Mouse (Mus musculus) left cerebral cortex, postnatal 14 days (tissue): ENCODE data around the gene Chchd5. TPM values are rescaled to one million over a fixed set of nuclear protein-coding genes. Genes with fewer than 3 reads are reported as not detected.

Experiments used
- DNase-seq, 2 experiments: peaks; one replicate each; pipeline ENCODE4 v3.0.0; 2021 to 2022; ENCODE audit warnings: low spot score in 2 of 2, mixed read lengths in 1 of 2
- intact Hi-C: fragments of 180-260 bp; cut with DNase I; formaldehyde crosslinking; loops from one replicate; pipeline ENCODE4 v1.15.1; 2025
- long read RNA-seq, 2 experiments: library from polyadenylated mRNA; stranded (forward); transcript quantifications; one replicate each; pipeline ENCODE4 v2.0.0; 2021
- total RNA-seq, 2 experiments: library from RNA; stranded (reverse); gene quantifications; 2 replicates each; pipeline ENCODE4 v1.2.3; 2021

Chchd5 gene
- 10 to 100 TPM; 10.4 to 10.5 TPM for total RNA-seq
- long read RNA-seq, experiment 1, transcript Chchd5-201 (4 exons, 1,325 nt): major isoform, 9 of 12 reads
- long read RNA-seq, experiment 1, partial matches to known transcripts: 1 of 12 reads
- long read RNA-seq, experiment 1, other reads (novel, unspliced or antisense): 0 of 12 reads
- long read RNA-seq, experiment 2, transcript Chchd5-201 (4 exons, 1,325 nt): major isoform, 11 of 13 reads
- long read RNA-seq, experiment 2, partial matches to known transcripts: 1 of 13 reads
- long read RNA-seq, experiment 2, other reads (novel, unspliced or antisense): 0 of 13 reads

DNA sequence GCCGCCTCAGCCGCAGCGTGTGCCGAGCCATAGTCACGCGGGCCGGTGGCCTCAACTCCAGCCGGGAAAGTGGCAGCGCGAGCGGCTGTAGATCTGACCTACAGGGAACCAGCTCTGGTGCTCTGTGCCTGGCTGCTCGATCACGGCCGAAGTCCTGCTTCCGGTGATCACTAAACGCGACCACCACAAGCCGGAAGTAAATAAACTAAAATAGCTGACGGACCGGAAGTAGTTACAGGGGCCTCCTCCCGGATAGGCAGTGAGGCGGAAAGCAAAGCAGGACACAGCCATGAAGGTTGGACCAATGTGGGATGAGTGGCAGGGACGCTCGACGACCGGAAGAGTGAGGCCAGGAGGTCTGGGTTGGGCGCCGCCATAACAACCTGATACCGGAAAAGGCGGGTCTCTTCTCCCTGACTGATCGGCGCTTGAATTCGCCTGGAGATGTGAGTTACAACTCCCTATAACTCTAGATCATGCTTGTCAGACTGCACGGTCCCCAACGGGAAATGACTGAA is at the start of gene Chchd5:
TSS of gene Chchd5 (plus strand) at position 289 of the 518 bp plus-strand sequence.
- intact Hi-C loops: no loop called here
- DNase-seq: peak; percentile 93 to 98

DNA sequence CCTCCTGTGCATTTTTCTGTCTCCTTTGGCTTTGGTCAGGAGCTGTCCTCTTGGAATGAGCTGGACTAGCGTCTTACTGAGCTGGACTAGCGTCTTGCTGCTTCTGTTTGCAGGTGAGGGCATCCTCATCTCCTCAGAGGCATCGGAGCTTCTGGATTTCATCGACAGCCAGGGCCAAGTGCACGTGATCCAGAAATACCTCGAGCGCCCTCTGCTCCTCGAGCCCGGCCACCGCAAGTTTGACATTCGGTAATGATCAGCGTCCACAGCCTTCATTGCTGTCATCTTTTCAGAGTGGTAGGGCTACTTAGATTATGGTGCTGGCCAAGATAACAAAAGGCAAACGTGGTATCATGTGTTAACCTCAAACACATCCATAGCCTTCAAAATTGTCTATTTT is 48.4 kb upstream of the Chchd5 start:
- no peak for DNase-seq
- intact Hi-C loops: no loop called here

DNA sequence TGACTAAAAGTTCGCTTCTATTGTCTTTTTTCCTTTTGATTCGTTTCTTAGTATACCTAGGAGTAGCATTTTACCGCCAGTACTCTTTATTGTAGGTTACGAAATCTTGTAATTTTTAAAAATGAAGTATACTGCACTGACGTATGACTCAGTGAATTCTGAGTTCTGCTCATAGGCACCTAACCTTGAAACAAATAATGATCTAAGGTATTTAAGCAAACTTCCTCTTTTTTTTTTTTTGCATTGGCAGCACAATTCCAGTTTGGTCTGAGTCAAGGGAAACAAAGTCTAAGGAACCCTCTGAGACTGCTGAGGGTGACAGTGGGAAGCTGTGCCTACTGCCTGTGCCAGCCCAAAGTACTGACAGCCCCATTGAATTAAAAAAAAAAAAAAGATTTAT is 46.0 kb upstream of the Chchd5 start:
- intact Hi-C loops: no loop called here
- DNase-seq: no peak

GRCm38 (mm10) chr2:129084959-129085358 is 44.5 kb upstream of the Chchd5 start:
- no peak for DNase-seq
- intact Hi-C loops: no loop called here

GRCm38 (mm10) chr2:129087520-129087919 is 42.0 kb upstream of the Chchd5 start:
- intact Hi-C loops: no loop called here
- no peak for DNase-seq

DNA sequence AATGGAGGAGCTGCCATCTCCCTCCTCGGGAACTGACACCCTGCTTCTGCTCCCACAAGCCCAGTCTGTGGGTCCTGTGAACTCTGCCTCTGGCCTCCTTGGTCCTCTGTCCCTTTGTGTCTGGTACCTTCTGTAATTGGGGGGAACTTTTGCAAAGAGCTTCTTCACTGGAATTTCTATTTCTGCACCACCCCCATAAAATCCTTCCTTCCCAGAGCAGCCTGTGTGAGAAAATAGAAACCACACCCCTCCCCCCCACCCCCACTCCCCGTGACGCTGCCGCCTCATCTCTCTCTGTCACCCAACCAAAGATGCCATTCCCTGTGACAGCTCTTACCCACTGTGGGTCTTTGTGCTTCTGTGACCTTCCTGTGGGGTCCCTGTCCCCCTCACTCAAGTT is 39.1 kb upstream of the Chchd5 start:
- intact Hi-C loops: no loop called here
- DNase-seq: no peak

DNA sequence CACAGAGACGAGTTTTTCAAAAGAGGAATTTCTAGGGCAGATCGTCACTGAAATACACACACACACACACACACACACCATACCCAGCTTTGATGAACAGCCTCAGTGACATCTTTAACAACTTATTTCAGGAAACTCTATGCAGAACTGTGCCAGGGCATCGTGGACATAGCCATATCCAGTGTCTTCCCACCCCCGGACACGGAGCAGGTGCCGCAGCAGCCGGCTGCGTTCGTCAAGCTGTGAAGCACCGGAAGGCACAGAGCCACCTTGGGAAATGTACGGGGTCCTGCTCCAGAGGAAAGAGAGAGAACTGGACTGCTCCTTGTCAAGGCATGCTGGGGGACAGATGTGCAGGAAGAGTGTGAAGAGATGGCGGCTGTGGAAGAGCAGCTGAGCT is 36.7 kb upstream of the Chchd5 start:
- intact Hi-C loops: no loop called here
- DNase-seq: peak; percentile 32 to 54

DNA sequence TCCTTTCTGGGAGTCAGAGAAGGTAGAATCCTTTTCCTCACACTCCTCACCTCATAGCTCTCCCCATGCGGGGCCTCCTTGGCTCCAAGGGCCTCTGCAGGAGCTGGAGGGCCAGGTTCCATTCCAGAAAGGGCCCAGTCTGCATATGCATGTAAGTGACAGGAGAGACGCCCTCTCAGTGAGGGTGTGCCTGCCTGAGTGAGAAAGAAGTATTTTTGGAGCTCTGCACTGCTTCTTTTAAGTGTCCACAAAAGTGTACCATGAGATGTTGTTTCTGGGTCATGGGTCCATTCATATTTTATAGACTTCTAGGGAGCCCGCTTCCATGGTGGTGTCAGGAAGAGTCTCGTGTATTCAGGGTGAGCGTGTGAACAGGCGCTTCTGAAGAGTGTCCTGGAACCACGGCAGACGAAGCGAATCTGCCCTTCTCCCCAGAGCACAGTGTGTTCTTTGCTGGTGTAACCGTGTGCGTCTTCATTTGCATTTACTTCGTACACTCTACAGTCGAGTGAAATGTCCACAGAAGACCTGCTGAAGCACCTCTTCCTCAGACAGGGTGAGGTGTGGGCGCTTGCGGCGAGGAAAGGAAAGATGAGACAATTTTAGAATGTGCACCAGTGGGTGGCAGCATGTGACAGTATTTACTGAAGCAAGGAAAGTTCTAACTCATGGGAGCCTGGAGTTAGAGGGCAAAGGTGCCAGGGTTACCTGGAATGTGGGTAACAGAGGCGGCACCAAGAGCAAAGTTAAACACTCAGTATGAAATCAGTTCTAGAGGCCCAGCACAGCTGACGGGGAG is 35.4 kb upstream of the Chchd5 start:
- intact Hi-C loops: no loop called here
- peak; percentile 47 to 50 for DNase-seq

GRCm38 (mm10) chr2:129100784-129101310 is 28.7 kb upstream of the Chchd5 start, which contains the start of gene Polr1b:
Gene Polr1b (plus strand): TSS chr2:129100995.
- peak; percentile 90 to 94 for DNase-seq
- intact Hi-C loops: no loop called here

DNA sequence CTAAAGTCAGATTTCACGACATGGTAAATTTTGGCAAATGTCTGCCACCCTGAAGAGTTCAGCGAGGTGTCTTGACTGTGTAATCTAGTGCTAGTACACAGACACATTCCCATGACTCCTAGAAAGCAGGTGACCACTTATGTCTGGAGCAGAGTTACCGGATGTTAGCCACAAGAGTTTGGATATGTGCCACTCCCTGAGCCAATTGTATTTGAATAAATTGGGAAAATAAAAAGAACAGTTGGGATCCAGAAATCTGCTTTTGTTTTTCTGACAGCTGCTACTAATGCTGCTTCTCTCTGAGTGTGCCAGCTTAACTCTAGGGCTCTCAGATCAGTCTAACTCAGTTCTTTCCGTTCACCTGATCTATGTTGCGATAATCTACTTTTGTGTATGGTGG is 16.6 kb upstream of the Chchd5 start:
- intact Hi-C loops: loop anchor here (10.0 kb wide), 1 partner anchor 268 kb away; no protein-coding TSS in a partner anchor
- DNase-seq: no peak

GRCm38 (mm10) chr2:129115706-129116367 is 13.7 kb upstream of the Chchd5 start:
- intact Hi-C loops: loop anchor here (10.0 kb wide), 1 partner anchor 271 kb away; no protein-coding TSS in a partner anchor
- no peak for DNase-seq

GRCm38 (mm10) chr2:129116368-129116739 is 13.1 kb upstream of the Chchd5 start:
- DNase-seq: no peak
- intact Hi-C loops: loop anchor here (10.0 kb wide), 1 partner anchor 272 kb away; no protein-coding TSS in a partner anchor

- intact Hi-C loops: loop anchor here (10.0 kb wide), 1 partner anchor 273 kb away; no protein-coding TSS in a partner anchor
Observed at GRCm38 (mm10) chr2:129118061-129118460, 11.4 kb upstream of the Chchd5 start.

DNA sequence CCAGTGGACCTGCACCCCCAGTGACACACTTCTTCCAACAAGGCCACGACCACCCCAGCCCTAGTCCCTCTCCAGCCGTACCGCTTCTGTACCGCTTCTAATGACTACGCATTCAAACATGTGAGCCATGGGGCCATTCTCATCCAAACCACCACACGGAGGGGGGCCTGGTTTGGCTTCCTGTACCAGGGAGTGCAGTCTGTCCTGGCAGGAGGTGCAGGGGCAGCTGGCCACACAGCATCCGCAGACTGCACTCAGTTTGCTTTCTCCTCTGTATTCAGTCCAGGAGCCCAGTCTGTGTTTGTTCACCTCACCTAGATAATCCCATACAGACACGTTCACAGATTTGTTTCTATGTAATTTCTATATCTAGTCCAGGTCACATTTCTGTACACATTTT is 7.5 kb upstream of the Chchd5 start:
- intact Hi-C loops: no loop called here
- DNase-seq: no peak

More at GRCm38 (mm10) chr2:129118061-129118460, 11.4 kb upstream of the Chchd5 start:
- DNase-seq: no peak

GRCm38 (mm10) chr2:129129987-129130545 is 566 bp downstream of the Chchd5 start:
- intact Hi-C loops: loop anchor here (2.0 kb wide), 1 partner anchor 69 kb away; the partner anchor contains the start of gene Slc20a1
- no peak for DNase-seq

DNA sequence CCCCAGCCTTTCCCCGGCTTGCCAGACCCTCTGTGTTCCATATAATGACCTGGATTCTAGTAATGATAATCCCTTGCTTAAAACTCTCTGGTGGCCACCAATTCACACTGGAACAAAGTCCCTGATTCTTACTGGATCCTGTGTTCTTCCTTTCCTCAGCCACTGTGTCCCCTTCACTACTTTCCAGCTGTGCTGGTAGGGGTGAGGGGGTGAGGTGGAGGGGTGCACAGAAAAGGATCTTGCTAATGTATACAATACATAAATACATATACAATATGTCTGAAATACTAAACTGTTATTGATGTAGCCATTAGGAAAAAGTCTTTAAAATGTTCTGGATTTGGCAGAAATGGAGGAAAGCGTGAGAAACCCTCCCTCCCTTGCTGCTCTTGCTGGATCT is 1.3 kb downstream of the Chchd5 start:
- DNase-seq: no peak
- intact Hi-C loops: loop anchor here (2.0 kb wide), 1 partner anchor 68 kb away; the partner anchor contains the start of gene Slc20a1

GRCm38 (mm10) chr2:129132231-129132630 is 2.7 kb downstream of the Chchd5 start:
- intact Hi-C loops: no loop called here

DNA sequence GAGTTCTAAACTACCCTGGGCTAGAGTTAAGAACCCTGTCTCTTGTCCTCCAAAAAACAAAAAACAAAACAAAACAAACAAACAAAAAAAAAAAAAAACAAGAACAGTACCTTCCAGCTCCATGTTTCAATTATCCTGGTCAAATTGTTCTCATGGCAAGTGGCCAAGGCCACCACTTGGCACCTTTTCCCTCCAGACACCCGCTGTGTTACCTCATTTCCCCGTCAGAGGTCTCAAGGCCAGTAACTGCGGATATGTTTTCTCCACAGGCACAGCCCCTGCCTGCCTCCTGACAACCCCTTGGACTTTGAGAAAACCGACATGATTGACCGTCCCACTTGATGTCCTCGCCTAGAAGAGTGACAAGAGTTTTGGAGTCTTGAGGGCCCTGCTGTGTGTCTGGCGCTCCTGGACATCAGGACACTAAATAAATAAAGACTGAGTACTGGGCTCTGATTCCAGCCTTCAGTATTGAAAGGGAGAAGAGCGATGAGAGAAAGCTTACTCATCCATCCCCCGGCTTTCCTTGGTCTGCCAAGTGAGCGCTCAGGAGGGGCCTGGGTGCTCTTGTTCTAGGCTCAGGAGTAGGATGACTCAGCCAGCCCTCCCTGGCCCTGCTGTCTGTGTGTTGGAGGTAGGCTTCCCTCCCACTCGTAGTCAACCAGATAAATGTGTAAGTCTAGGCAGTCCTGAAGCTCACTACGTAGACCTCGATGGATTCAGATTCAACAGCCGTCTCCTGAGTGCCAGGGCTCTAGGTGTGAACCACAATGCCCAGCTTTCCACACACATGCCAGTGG is 3.7 kb downstream of the Chchd5 start:
- intact Hi-C loops: no loop called here
- peak; percentile 44 to 63 for DNase-seq

More at GRCm38 (mm10) chr2:129132231-129132630, 2.7 kb downstream of the Chchd5 start:
- DNase-seq: no peak
